Mouse (Mus musculus): ENCODE measurements around the gene S100a6. TPM values are rescaled to one million over a fixed set of nuclear protein-coding genes. Genes with fewer than 3 reads are reported as not detected.

S100a6 gene
- polyA plus RNA-seq, 1 experiment from 2014 or later = 28.2 TPM

- no peak overlapping the region for H3K4me2 ChIP-seq
- no peak overlapping the region for H3K9ac ChIP-seq
- H3K4me1 ChIP-seq (replicated peaks) = peaks cover 7% of the 10 kb centered on the region
- no peak overlapping the region for H3K27ac ChIP-seq (replicated peaks)
- no peak for ATAC-seq (ENCODE audit: low read depth)
- no peaks in the 10 kb centered on the region for H3K9me3 ChIP-seq
- WGBS = 81% methylated on average over 11 of the region's 11 CpGs
- no peaks in the 10 kb centered on the region for H3K36me3 ChIP-seq
- H3K4me3 ChIP-seq = no peak overlapping the region
- peaks cover 9% of the 10 kb centered on the region; the same call in 1 of the 2 replicates for H3K27me3 ChIP-seq
Observed at GRCm38 (mm10) chr3:90614611-90615251, 2.0 kb downstream of the S100a6 start.

GRCm38 (mm10) chr3:90615415-90615814 lies 2.7 kb downstream of the S100a6 start:
- ATAC-seq (ENCODE audit: low read depth) = peak; percentile 45; the same call in 1 of the 2 replicates

GRCm38 (mm10) chr3:90615911-90616310 lies 3.2 kb downstream of the S100a6 start:
- H3K27ac ChIP-seq (replicated peaks) = no peak overlapping the region
- no peaks in the 10 kb centered on the region for H3K36me3 ChIP-seq
- no peak overlapping the region for H3K9ac ChIP-seq
- no peak overlapping the region for H3K4me3 ChIP-seq
- peaks cover 7% of the 10 kb centered on the region for H3K4me1 ChIP-seq (replicated peaks)
- 76% methylated on average over 1 of the region's 1 CpGs for WGBS
- H3K27me3 ChIP-seq = peaks cover 9% of the 10 kb centered on the region; the same call in 1 of the 2 replicates
- no peak for ATAC-seq (ENCODE audit: low read depth)
- H3K9me3 ChIP-seq = no peaks in the 10 kb centered on the region
- H3K4me2 ChIP-seq = no peak overlapping the region

More at GRCm38 (mm10) chr3:90615415-90615814, 2.7 kb downstream of the S100a6 start:
- H3K27me3 ChIP-seq = peaks cover 9% of the 10 kb centered on the region; the same call in 1 of the 2 replicates
- no peak overlapping the region for H3K9ac ChIP-seq
- H3K9me3 ChIP-seq = no peaks in the 10 kb centered on the region
- H3K36me3 ChIP-seq = no peaks in the 10 kb centered on the region
- H3K4me3 ChIP-seq = no peak overlapping the region
- 12% methylated on average over 7 of the region's 7 CpGs for WGBS
- H3K27ac ChIP-seq (replicated peaks) = no peak overlapping the region
- no peak overlapping the region for H3K4me2 ChIP-seq
- H3K4me1 ChIP-seq (replicated peaks) = peaks cover 7% of the 10 kb centered on the region

- Histone ChIP-seq H3K4me1 (replicated peaks) (peaks cover 7% of the 10 kb centered on the region), H3K4me3 (no peak overlapping the region), H3K9me3 (no peaks in the 10 kb centered on the region), H3K27ac (replicated peaks) (no peak overlapping the region), H3K4me2 (no peak overlapping the region), H3K36me3 (no peaks in the 10 kb centered on the region), H3K9ac (no peak overlapping the region), H3K27me3 (peaks cover 9% of the 10 kb centered on the region; the same call in 1 of the 2 replicates)
- 6% methylated on average over 1 of the region's 1 CpGs for WGBS
- ATAC-seq (ENCODE audit: low read depth) = no peak
Observed at GRCm38 (mm10) chr3:90617586-90617985, 4.9 kb downstream of the S100a6 start.

GRCm38 (mm10) chr3:90621552-90621951 lies 8.9 kb downstream of the S100a6 start:
- no peak overlapping the region for H3K9ac ChIP-seq

GRCm38 (mm10) chr3:90623435-90624071 lies 10.9 kb downstream of the S100a6 start:
- 0 out of 2 replicates have a peak overlapping the region, but pooled peaks have one; percentile 56 for H3K27ac ChIP-seq (replicated peaks)
- no peak overlapping the region for H3K4me3 ChIP-seq
- no peaks in the 10 kb centered on the region for H3K9me3 ChIP-seq
- H3K4me1 ChIP-seq (replicated peaks) = peaks cover 18% of the 10 kb centered on the region
- no peak overlapping the region for H3K4me2 ChIP-seq
- peak; percentile 70 for ATAC-seq (ENCODE audit: low read depth)
- WGBS = 17% methylated on average over 2 of the region's 2 CpGs
- H3K27me3 ChIP-seq = no peaks in the 10 kb centered on the region
- H3K9ac ChIP-seq = no peak overlapping the region
- H3K36me3 ChIP-seq = no peaks in the 10 kb centered on the region

More at GRCm38 (mm10) chr3:90621552-90621951, 8.9 kb downstream of the S100a6 start:
- Histone ChIP-seq H3K36me3 (no peaks in the 10 kb centered on the region), H3K9me3 (no peaks in the 10 kb centered on the region), H3K27me3 (no peaks in the 10 kb centered on the region), H3K4me2 (no peak overlapping the region), H3K4me1 (replicated peaks) (peaks cover 18% of the 10 kb centered on the region), H3K27ac (replicated peaks) (no peak overlapping the region), H3K4me3 (no peak overlapping the region)
- 64% methylated on average over 7 of the region's 7 CpGs for WGBS
- no peak for ATAC-seq (ENCODE audit: low read depth)

- no peaks in the 10 kb centered on the region for H3K9me3 ChIP-seq
- no peak overlapping the region for H3K9ac ChIP-seq
- 84% methylated on average over 5 of the region's 5 CpGs for WGBS
- no peak for ATAC-seq (ENCODE audit: low read depth)
- H3K27me3 ChIP-seq = no peaks in the 10 kb centered on the region
- H3K4me2 ChIP-seq = no peak overlapping the region
- no peak overlapping the region for H3K4me3 ChIP-seq
- H3K27ac ChIP-seq (replicated peaks) = no peak overlapping the region
- peaks cover 18% of the 10 kb centered on the region for H3K4me1 ChIP-seq (replicated peaks)
- no peaks in the 10 kb centered on the region for H3K36me3 ChIP-seq
Observed at GRCm38 (mm10) chr3:90625496-90625895, 12.8 kb downstream of the S100a6 start.

GRCm38 (mm10) chr3:90626266-90627021 lies 13.8 kb downstream of the S100a6 start:
- Histone ChIP-seq H3K4me2 (no peak overlapping the region), H3K27me3 (no peaks in the 10 kb centered on the region), H3K36me3 (no peaks in the 10 kb centered on the region), H3K4me1 (replicated peaks) (peaks cover 18% of the 10 kb centered on the region), H3K9ac (no peak overlapping the region), H3K9me3 (no peaks in the 10 kb centered on the region), H3K4me3 (no peak overlapping the region), H3K27ac (replicated peaks) (no peak overlapping the region)
- whole genome bisulfite sequencing = 82% methylated on average over 9 of the region's 9 CpGs
- no peak for ATAC-seq (ENCODE audit: low read depth)

GRCm38 (mm10) chr3:90627366-90627765 lies 14.7 kb downstream of the S100a6 start:
- Histone ChIP-seq H3K27ac (replicated peaks) (no peak overlapping the region), H3K9ac (no peak overlapping the region), H3K27me3 (no peaks in the 10 kb centered on the region), H3K36me3 (no peaks in the 10 kb centered on the region), H3K4me3 (no peak overlapping the region), H3K9me3 (no peaks in the 10 kb centered on the region), H3K4me2 (no peak overlapping the region), H3K4me1 (replicated peaks) (peaks cover 18% of the 10 kb centered on the region)
- no peak for ATAC-seq (ENCODE audit: low read depth)
- 92% methylated on average over 5 of the region's 5 CpGs for WGBS

GRCm38 (mm10) chr3:90627807-90628206 lies 15.1 kb downstream of the S100a6 start:
- H3K9ac ChIP-seq = no peak overlapping the region
- no peaks in the 10 kb centered on the region for H3K36me3 ChIP-seq
- ATAC-seq (ENCODE audit: low read depth) = no peak
- no peaks in the 10 kb centered on the region for H3K27me3 ChIP-seq
- no peak overlapping the region for H3K4me3 ChIP-seq
- H3K4me2 ChIP-seq = no peak overlapping the region
- no peak overlapping the region for H3K27ac ChIP-seq (replicated peaks)
- 60% methylated on average over 4 of the region's 4 CpGs for WGBS
- no peaks in the 10 kb centered on the region for H3K9me3 ChIP-seq
- peaks cover 18% of the 10 kb centered on the region for H3K4me1 ChIP-seq (replicated peaks)

- Histone ChIP-seq H3K36me3 (no peaks in the 10 kb centered on the region), H3K27ac (replicated peaks) (no peak overlapping the region), H3K27me3 (no peaks in the 10 kb centered on the region), H3K4me1 (replicated peaks) (peaks cover 4% of the 10 kb centered on the region; the same call in 1 of the 2 replicates), H3K9ac (no peak overlapping the region), H3K4me3 (no peak overlapping the region), H3K9me3 (no peaks in the 10 kb centered on the region), H3K4me2 (no peak overlapping the region)
- ATAC-seq (ENCODE audit: low read depth) = no peak
- 72% methylated on average over 2 of the region's 2 CpGs for whole genome bisulfite sequencing
Observed at GRCm38 (mm10) chr3:90629298-90629697, 16.6 kb downstream of the S100a6 start.

GRCm38 (mm10) chr3:90631984-90632383 lies 19.3 kb downstream of the S100a6 start:
- 83% methylated on average over 2 of the region's 2 CpGs for WGBS
- Histone ChIP-seq H3K27me3 (no peaks in the 10 kb centered on the region), H3K4me2 (no peak overlapping the region), H3K27ac (replicated peaks) (no peak overlapping the region), H3K36me3 (no peaks in the 10 kb centered on the region), H3K9ac (no peak overlapping the region), H3K4me3 (no peak overlapping the region), H3K4me1 (replicated peaks) (no peaks in the 10 kb centered on the region), H3K9me3 (no peaks in the 10 kb centered on the region)
- no peak for ATAC-seq (ENCODE audit: low read depth)
